Mouse (Mus musculus): ENCODE measurements around the gene Mid1.
"Not testable (repeated sequence)": the region's sequence is repeated elsewhere in the genome, so short reads cannot be mapped to it uniquely, and the experiment has no call there.

The Mid1 gene

DNA sequence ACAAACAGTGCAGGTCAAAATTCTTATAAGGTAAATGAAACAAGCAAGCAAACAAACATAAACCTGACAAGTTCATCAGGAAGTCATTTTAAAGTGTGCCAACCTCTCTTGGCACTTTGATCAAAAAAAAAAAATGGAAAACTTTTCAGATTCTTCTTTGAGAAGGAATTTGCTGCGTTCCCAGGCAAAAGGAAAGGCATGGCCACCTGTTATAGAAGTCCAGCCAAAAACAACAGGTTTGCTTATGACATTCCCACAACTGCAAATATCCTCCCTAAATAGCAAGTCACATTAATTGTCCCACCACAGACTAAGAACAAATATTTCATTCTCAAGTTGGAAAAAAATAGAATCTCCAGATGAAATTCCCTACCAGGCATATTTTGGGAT lies 197.2 kb downstream of the Mid1 start:
- in situ Hi-C loops (cut with MboI; ENCODE audit: low sequenced_read_pairs), result no loop called here

DNA sequence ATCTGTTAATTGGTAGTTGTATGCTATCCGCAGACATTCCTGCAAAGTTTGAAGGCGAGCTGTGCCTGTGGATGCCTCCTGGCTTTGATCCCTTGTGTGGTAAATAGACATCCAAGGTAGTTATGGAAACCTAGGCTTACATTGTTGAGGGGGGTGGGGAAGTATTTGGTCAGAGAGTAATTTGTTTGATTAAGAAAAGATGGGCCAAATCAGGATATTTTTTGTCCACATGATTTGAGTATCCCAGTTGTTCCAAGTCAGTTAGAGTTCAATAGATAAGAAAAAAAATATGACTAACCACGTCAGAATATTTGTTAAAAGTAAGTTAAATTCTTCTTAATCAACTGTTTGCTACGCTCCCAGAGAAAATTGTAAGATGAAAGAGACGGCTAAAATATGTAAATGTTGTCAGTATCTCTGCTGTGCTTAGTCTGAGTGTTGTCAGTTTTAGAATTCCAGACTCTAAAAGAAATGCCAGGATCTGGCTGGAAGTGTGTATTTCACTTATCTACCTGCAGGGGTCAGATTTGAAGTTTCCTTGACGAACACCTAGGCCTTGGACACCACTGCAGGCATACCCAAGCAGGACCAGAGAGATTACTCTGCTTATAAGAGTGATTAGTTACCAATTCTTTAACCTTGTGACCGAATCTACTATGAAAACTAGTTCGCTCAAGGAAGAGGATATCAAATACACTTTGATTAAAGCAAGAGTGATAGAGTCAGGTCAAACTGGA lies 198.7 kb downstream of the Mid1 start:
- in situ Hi-C loops (cut with MboI; ENCODE audit: low sequenced_read_pairs), result no loop called here

DNA sequence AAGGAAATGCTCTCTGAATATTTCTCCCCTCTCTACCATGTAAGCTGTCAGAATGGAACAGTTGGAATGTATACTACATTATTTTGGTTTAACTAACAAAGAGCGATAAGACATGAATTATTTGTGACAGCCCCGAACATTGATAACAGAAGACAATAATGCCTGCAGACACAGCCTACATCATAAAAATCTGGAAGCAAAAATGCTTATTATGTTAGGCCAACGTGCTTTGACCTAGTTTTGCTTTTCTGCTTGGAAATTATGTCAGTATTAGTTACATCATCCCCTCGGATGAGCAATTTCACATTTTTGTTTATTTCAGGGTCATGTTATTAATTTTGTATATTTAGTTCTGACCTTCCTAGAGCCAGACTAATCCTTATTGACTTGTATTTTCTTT lies 205.5 kb downstream of the Mid1 start:
- in situ Hi-C loops (cut with MboI; ENCODE audit: low sequenced_read_pairs), result no loop called here

DNA sequence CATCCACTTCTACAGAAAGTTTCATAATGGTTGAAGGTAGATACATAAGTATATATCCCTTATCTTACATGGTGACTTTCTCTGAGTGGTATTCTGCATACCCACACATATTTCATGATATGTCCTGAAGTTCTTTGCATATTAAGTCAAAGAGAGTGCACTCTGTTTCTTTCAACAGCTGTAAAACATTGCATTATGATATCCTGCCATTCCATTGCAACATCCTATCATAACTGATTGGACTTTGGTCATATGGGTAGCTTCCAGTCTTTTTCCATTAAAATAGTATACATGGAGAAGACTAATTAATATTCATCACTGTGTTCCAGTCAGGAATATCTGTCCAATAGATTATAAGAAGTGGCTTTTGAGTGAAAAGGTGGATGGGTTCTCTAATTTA lies 207.1 kb downstream of the Mid1 start:
- in situ Hi-C loops (cut with MboI; ENCODE audit: low sequenced_read_pairs), result no loop called here

DNA sequence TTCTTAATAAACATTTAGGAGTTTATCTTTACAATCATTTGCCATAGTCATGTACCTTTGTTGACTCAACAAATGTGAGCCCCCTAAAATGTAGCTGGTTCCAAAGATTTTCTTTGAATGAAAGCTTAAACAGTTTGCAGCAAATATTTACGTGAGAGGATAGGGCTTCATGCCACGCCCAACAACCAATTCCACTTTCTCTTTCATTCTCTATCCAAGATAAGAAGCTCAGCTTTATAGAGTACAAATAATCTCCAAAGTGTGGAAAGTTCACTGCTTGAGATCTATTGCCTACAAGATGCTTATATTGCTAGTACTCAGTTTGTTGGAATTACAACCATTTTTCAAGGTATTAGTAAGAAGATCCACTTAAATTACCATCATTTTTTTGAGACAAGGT lies 207.6 kb downstream of the Mid1 start:
- in situ Hi-C loops (cut with MboI; ENCODE audit: low sequenced_read_pairs), result no loop called here

DNA sequence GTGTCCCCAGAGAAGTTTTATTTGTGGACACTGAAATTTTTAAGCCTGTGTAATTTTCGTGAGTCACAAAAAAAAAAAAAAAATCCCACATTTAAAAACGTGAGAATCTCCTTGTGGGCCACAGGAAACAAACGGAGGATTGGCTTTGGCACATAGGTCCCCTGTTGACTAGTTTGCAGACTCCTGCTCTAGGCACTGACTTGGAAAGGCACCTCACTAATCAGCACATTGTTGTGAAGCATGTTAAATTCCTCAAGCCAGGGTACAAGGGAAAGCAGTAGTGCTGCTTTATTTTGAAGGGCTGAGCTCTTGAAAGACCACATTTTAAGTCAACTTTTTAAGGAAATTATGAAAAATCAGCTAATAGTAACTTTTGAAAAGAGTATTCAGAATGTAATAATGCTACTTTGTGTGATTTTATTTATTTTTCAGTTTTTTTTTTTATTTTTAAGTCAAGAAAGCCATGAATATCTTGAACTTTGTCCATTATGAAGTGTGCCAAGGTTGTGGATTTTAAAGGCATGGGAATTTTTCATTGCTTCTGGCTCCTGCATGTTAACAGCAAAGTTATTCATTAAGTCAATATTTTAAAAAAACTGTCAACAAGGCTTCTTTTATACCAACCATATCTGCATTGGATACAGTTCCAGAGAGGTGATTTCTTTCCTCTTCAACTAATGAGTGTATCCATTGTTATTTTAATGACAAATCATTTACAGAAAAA lies 214.4 kb downstream of the Mid1 start:
- in situ Hi-C loops (cut with MboI; ENCODE audit: low sequenced_read_pairs), result no loop called here

DNA sequence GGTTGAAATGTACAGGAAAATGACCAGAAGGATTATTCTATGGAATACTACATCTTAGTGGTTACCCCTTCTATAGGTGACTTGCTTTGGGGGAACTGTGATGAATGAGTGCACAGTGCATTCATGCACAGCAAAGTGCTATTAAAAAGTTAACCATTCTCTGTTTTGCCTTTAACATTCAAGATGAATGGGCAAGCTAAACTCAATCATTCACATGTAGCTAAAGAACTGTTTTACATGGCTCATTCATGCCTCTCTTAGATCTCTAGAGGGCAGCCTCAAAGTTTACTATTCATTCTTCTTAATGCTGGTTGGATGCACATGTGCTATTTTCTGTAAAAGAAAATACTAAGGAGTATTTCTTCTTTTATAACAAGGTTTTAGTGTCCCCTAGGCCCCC lies 217.9 kb downstream of the Mid1 start:
- in situ Hi-C loops (cut with MboI; ENCODE audit: low sequenced_read_pairs), result no loop called here

DNA sequence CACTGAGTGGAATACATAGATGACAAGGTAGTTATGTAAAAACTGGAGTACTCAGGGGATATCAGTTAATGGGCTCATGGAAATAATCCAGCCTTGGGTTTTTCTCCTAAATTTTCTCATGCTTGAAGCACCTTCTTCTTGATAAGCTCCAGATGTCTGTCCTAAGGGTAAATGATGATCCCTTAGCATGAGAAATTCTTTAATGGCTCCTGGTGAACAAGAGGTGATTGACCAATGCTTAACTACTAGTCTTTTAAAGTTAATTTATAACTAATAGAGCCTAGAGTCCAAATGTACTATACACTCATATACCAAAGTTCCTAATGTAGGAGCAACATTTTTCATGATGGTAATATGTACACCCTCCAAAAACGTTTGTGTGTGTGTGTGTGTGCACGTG lies 218.7 kb downstream of the Mid1 start:
- in situ Hi-C loops (cut with MboI; ENCODE audit: low sequenced_read_pairs), result no loop called here

DNA sequence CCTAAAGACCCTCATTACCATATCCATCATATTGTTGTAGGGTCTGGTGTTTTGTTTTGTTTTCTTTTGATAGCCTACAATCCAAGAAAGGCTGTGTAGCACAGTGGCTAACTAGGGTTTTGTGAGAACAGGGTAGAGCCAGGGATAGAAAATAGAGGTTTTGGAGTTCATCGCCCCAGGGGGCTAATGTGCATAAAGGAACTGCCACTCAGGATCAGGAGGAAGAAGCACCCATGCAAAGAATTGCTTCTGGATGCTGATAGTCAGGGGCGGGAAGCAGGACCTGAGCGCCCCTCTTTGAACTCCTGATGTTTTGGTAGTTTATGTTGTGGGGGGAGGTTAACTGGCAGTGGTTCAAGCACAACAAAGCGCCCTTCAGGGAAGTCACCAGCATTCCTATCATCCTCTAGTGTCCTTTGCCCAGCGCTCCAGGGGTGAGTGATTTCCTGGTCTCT lies 221.1 kb downstream of the Mid1 start:
- in situ Hi-C loops (cut with MboI; ENCODE audit: low sequenced_read_pairs), result no loop called here

DNA sequence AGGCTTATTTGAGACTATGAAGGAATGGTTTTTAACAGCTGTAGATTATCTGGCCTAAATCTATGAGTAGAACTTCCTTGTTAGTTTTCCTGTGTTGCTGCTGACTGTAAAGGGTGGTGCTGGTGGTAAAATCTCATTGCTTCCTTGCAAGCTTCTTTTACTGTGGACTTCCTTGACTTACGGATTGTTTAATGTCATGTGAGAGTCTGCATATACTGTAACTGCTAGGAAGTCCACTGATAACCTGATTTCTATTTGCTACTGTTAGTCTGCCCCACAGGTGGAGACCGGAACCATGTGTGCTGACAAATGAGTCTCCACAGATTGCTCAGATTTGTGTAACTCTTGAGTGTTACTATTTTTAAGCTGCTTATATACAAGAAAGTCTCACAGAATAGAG lies 224.9 kb downstream of the Mid1 start:
- in situ Hi-C loops (cut with MboI; ENCODE audit: low sequenced_read_pairs), result no loop called here

DNA sequence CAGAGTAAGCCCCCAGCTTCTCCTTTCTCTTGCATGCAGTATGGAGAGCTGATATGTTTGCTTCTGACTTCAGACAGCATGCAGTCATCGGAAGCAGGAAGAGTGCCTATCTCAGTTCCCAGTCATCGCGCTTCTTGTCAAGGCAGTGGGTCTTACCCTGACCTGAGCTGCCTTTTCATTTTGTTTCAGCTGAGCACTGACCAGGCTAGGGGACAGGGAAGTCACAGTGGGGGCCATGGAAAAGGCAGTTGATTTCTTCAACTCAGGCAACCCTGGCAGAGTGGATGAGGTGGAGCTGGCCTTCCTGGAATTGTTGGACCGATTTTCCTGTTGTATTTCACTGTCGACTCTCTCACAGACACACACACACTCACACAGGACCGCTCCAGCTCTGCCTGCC lies 230.7 kb downstream of the Mid1 start:
- in situ Hi-C loops (cut with MboI; ENCODE audit: low sequenced_read_pairs), result no loop called here

DNA sequence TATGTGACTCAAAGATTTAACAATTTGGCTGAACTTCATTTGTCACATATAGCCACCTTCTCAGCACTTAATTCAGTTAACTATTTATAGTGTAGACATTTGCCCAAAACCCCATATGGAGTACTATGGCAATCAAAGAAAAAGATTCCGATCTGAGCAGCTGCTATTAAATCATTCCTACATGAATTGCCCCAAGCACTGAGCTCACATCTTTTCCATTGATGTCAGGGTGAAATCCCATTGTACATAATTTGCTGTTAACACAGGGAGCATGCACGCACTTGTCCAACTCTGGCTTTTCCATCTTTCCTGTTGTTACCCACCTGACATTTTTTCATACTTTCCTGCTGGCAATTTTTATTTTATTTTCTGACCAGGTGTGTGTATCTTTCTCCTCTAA lies 237.5 kb downstream of the Mid1 start:
- in situ Hi-C loops (cut with MboI; ENCODE audit: low sequenced_read_pairs), result no loop called here

DNA sequence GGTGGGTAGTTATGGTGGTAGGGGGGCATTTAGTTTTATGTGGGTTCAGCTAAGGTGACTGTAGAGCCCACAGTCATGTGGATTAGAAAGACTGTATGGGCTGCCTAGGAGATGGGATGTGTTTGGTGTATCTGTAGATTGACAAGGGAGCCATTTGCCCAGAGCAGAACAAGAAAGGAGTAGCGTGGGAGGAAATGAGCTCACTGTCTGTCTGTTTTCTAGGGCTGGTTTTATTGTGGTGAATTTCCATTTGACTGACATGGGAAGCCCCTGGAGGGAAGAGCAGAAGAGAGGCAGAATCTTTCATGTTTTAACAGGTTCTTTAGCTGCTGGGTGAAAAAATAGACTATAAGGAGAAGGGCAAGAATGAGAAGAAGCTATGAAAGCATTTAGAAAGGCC lies 238.4 kb downstream of the Mid1 start:
- in situ Hi-C loops (cut with MboI; ENCODE audit: low sequenced_read_pairs), result no loop called here

DNA sequence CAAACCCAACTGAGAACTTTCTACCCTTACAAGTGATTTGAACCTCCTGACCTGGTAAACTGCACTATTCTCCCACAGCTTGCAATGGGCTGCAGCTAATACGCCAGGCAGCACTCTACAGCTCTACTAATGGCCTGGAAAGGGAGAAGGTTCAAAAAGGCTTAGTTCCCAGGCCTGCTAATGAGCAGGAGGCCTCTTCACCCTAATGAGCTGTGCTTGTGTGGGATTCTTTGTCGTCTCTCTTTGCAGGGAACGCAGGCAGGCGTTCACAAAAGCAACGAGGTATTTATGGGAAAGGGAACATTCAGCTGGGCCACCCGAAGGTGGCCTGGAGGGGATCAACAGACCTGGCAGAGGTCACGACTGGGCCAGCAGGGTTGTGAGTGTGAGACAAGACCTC lies 240.6 kb downstream of the Mid1 start:
- in situ Hi-C loops (cut with MboI; ENCODE audit: low sequenced_read_pairs), result no loop called here

DNA sequence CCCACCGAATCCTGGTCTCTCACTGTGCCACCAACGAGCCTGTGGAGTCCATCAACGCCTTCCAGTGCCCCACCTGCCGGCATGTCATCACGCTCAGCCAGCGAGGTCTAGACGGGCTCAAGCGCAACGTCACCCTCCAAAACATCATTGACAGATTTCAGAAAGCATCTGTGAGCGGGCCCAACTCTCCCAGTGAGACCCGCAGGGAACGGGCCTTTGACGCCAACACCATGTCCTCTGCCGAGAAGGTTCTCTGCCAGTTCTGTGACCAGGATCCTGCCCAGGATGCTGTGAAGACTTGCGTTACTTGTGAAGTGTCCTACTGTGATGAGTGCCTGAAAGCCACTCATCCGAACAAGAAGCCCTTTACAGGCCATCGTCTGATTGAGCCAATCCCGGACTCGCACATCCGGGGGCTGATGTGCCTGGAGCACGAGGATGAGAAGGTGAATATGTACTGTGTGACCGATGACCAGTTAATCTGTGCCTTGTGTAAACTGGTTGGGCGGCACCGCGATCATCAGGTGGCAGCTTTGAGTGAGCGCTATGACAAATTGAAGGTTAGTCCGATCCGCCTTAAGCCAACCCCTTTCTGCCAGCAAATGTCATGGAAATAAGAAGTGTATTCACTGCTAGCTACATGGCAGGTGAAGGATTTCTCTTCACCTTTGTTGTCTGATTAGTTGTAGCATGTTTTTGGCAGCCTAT lies 242.3 kb downstream of the Mid1 start:
- in situ Hi-C loops (cut with MboI; ENCODE audit: low sequenced_read_pairs), result no loop called here

DNA sequence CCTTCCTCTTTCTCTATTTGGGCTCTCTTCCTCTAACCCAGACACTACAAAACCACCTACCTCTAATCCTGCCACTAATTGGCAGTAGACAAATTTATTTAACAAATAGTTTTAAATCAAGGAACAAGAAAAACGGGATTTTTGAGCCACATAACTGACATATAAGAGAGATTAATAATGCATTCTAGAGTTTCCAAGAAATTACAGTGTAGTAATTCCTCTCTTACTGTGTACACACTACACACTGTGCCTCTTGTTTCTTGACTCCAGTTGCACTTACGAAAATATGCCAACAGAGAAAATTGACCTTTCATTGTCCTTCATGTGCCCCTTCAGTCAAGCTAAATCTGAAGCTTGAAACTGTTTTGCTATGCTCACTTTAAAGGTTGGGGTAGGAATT lies 245.9 kb downstream of the Mid1 start:
- in situ Hi-C loops (cut with MboI; ENCODE audit: low sequenced_read_pairs), result no loop called here

DNA sequence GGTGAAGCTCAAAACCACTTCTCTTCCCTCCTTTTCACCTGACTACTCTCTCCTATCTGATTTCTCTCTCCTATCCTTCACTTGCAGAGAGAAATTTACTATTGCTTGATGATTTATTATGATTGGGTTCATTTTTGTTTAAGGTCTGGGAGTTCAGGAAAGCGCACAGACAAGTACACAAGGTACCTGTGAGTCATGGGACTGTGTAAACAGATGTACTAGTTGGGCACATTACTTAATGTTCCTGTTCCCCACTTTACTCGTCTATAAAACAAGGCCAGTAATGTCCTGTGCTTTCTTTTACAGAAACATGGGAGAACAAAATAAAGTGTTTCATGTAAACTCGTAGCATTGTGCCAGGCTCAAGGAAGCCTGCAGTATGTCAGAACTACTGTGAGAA lies 248.2 kb downstream of the Mid1 start:
- in situ Hi-C loops (cut with MboI; ENCODE audit: low sequenced_read_pairs), result no loop called here

DNA sequence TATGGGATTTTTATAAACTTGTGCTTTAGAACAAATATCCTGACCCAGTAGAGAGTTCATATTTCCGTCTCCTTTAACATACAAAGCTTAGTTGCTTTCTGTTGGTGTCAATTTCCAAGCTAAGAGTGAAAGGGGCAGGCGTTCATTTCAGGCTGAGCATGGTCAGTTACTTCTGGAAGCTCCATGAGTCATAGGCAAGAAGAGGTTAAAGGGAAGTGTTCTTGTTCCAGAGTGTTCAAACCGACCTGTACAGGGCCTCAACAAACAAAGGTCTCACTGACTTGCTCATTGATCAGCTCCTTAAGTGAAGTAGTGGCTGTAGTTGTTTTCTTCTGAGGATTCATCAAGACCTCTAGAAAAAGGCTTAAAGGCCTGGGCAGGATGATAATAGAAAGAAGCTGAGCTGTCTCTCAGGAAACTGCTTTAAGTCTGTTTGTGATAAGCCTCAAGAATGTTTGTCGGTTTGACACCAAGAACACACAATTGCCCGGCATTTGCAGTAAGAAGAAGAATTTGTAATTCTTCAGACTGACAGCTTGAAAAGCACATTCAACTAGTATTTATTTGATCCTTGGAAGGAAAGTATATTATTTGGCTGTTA lies 252.2 kb downstream of the Mid1 start:
- in situ Hi-C loops (cut with MboI; ENCODE audit: low sequenced_read_pairs), result no loop called here

DNA sequence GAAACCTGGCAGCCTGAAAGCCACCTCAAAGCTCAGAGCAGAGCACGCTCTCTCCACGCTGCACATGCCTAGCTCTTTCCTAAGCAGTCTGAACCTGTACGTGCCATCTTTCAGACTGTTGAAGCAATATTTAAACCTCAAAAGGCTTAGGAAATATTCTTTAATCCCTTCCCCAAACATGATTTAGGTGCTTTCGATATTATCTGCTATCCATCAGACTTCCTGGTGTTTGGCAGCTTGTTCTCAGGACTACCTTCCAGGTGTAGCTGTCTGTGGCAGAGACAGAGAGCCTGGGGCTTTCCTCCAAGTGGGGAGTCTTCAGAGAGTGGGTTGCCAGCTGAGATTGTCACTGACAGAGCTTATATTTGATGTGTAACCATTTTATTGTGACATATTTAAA lies 255.5 kb downstream of the Mid1 start:
- in situ Hi-C loops (cut with MboI; ENCODE audit: low sequenced_read_pairs), result no loop called here

DNA sequence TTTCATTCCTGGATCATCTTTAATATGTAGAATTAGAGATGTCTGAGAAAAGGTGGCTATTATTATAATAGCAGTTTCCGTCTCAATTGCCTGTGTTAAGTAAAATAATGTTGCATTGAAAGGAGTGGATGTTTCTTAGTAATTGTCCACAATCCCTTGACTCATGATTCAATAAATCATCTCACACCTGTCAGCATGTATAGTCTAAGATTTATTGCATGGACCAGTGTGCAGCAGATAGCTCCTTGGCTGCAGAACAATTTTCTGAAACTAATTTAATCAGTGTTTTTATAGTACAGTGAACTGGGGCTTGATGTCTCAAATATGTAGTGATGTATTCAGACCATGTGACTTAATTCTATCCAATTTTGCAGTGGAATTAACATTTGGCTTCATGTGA lies 265.6 kb downstream of the Mid1 start:
- in situ Hi-C loops (cut with MboI; ENCODE audit: low sequenced_read_pairs), result no loop called here

DNA sequence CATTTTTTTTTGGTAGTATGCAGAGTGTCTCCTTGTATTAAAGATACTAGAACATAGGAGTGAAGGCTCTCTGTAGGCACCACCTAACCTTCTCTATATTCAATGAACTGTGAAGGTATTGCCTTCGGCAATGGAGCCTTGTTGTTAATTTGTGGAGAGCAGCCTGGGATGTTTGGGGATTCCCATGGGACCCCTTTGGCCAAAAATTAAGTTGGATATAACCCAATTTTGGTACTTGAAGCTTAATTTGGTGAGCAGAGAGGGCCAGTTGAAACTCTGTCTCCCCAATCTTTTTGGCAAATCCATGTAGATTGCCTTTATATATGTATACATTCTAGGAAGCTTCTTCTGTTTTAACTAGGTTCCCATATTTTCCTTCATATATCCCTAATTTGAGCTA lies 284.3 kb downstream of the Mid1 start:
- in situ Hi-C loops (cut with MboI; ENCODE audit: low sequenced_read_pairs), result no loop called here

DNA sequence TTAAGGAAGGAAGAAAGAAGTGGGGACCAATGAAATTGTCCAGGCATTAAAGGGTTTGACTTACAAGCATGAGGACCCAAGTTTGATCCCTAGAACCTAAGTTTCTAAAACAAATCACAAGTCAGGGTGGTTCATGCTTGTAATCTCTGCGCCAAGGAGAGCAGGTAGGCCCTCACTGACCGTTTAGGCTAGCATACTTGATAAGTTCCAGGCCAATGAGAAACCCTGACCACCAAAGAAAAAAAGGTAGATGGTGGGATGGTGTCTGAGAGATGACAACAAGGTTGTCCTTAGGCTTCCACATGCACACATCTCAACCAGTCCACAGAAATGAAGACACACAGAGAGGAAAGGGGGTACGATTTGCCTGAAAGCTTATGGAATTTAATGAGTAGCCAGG lies 284.8 kb downstream of the Mid1 start:
- in situ Hi-C loops (cut with MboI; ENCODE audit: low sequenced_read_pairs), result not testable (repeated sequence)
